Mouse (Mus musculus): ENCODE measurements at regions not wholly inside any gene's neighbourhood (a gene's known extent, or its start where the extent isn't known, plus 50 kb on each side); places are given as distances from the start of the nearest gene placed in this dataset.

DNA sequence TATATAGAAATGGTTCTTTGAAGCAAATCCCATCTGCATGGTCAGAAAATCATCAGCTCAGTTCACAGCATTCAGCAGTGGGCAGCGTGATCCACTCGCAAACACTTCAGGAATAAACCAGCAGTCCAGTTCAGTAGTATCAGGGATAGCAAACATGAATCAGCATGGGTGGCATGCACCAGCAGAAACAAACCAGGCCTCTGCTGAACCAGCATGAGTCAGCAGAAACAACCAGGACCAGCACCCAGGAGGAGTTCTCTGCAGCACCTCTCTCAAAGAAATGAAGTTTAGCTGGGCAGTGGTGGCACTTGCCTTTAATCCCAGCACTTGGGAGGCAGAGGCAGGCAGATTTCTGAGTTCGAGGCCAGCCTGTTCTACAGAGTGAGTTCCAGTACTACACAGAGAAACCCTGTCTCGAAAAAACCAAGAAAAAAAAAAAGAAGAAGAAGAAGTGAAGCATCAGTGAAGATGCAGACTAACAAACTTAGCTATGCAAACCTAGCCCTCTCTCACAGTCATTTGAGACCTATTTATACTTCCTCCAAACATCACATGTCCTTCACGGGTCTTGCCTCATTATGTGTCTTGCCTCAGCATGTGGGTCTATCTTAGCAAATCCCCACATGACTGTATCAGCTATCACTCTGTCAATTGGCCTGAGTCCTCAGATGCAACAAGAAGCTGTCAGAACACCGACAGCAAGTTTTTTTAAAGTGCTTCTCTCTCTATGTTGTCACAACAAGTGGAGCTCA is 80.2 kb downstream of the Fthl17a start:
- ATAC-seq (ENCODE audit: low FRiP score) (no peak), DNase-seq (ENCODE audit: low spot score) (no peak)
- Histone ChIP-seq H3K27ac (no peak overlapping the region), H3K9ac (no peak overlapping the region), H3K27me3 (ENCODE audit: control insufficient read depth, insufficient read depth, low read length) (no peaks in the 10 kb centered on the region), H3K4me1 (replicated peaks; ENCODE audit: control insufficient read depth, insufficient read depth, low read length) (no peaks in the 10 kb centered on the region), H3K4me2 (replicated peaks) (no peak overlapping the region), H3K36me3 (replicated peaks; ENCODE audit: control insufficient read depth, insufficient read depth) (no peaks in the 10 kb centered on the region), H3K4me3 (replicated peaks; ENCODE audit: low read length) (no peak overlapping the region), H3K9me3 (ENCODE audit: control insufficient read depth, low read length) (no peaks in the 10 kb centered on the region)
- WGBS: 79% methylated on average over 6 of the region's 6 CpGs

- WGBS: 39% methylated on average over 3 of the region's 3 CpGs
- H3K4me3 ChIP-seq (replicated peaks; ENCODE audit: low read length): no peak overlapping the region
- no peak overlapping the region for H3K27ac ChIP-seq
- H3K4me2 ChIP-seq (replicated peaks): no peak overlapping the region
- DNase-seq (ENCODE audit: low spot score) (peak; percentile 48), ATAC-seq (ENCODE audit: low FRiP score) (peak; percentile 31; the same call in 1 of the 2 replicates)
- no peaks in the 10 kb centered on the region for H3K9me3 ChIP-seq (ENCODE audit: control insufficient read depth, low read length)
- no peak overlapping the region for H3K9ac ChIP-seq
- H3K4me1 ChIP-seq (replicated peaks; ENCODE audit: control insufficient read depth, insufficient read depth, low read length): no peaks in the 10 kb centered on the region
- no peaks in the 10 kb centered on the region for H3K27me3 ChIP-seq (ENCODE audit: control insufficient read depth, insufficient read depth, low read length)
- no peaks in the 10 kb centered on the region for H3K36me3 ChIP-seq (replicated peaks; ENCODE audit: control insufficient read depth, insufficient read depth)
Observed at GRCm38 (mm10) chrX:85343517-85343916, 94.0 kb downstream of the Fthl17a start.

DNA sequence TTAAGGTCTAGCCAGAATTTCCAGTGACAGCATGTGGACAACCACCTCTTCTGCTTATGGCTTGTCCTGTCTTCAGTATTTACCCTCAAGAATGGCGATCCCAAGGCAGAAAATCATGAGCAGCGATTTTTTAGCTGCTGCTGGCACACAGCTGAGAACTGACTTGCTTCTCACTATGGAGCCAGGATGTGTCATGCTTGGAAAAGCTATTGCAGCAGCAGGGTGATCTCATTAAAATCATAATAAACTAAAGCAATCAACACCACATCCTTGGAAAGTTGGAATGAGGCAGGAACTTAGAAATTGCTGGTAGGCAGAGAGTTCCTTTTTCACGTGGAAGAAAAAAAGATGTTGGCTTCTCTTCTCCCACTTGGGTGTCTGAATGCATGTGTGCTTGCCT is 125.8 kb downstream of the Fthl17a start:
- no peaks in the 10 kb centered on the region for H3K9me3 ChIP-seq (ENCODE audit: control insufficient read depth, low read length)
- no peak overlapping the region for H3K9ac ChIP-seq
- no peaks in the 10 kb centered on the region for H3K36me3 ChIP-seq (replicated peaks; ENCODE audit: control insufficient read depth, insufficient read depth)
- no peaks in the 10 kb centered on the region for H3K27me3 ChIP-seq (ENCODE audit: control insufficient read depth, insufficient read depth, low read length)
- DNase-seq (ENCODE audit: low spot score) (no peak), ATAC-seq (ENCODE audit: low FRiP score) (no peak)
- whole genome bisulfite sequencing: 59% methylated on average over 3 of the region's 3 CpGs
- no peak overlapping the region for H3K4me2 ChIP-seq (replicated peaks)
- H3K27ac ChIP-seq: no peak overlapping the region
- H3K4me1 ChIP-seq (replicated peaks; ENCODE audit: control insufficient read depth, insufficient read depth, low read length): no peaks in the 10 kb centered on the region
- H3K4me3 ChIP-seq (replicated peaks; ENCODE audit: low read length): no peak overlapping the region

DNA sequence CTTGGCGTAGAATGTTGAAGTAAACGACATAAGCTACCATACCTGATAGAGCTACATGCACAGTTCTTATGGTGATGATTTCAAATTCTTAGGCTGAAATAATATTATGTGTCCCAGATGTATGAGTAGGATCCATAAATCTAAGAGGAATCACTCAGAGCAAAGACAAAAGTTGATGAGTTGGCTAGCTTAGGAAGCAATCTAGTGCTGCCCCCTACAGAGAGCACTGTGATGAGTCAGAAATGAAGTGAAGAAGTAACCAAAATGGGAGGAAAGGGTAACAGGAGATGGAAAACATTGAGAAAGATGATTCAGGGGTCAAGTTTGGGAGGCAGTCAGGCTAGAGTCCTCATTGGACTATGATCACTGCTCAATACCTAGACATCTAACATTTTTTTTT is 135.0 kb downstream of the Fthl17a start:
- 87% methylated on average over 2 of the region's 2 CpGs for WGBS

More for the DNA sequence above, 135.0 kb downstream of the Fthl17a start:
- Histone ChIP-seq H3K4me1 (replicated peaks; ENCODE audit: control insufficient read depth, insufficient read depth, low read length) (no peaks in the 10 kb centered on the region), H3K36me3 (replicated peaks; ENCODE audit: control insufficient read depth, insufficient read depth) (no peaks in the 10 kb centered on the region), H3K27me3 (ENCODE audit: control insufficient read depth, insufficient read depth, low read length) (no peaks in the 10 kb centered on the region), H3K9ac (no peak overlapping the region), H3K9me3 (ENCODE audit: control insufficient read depth, low read length) (no peaks in the 10 kb centered on the region), H3K4me3 (replicated peaks; ENCODE audit: low read length) (no peak overlapping the region), H3K4me2 (replicated peaks) (no peak overlapping the region), H3K27ac (no peak overlapping the region)
- ATAC-seq (ENCODE audit: low FRiP score) (no peak), DNase-seq (ENCODE audit: low spot score) (no peak)
